Comparison of ENCODE assay signal across 16 mouse cellular contexts in the genomic region with DNA sequence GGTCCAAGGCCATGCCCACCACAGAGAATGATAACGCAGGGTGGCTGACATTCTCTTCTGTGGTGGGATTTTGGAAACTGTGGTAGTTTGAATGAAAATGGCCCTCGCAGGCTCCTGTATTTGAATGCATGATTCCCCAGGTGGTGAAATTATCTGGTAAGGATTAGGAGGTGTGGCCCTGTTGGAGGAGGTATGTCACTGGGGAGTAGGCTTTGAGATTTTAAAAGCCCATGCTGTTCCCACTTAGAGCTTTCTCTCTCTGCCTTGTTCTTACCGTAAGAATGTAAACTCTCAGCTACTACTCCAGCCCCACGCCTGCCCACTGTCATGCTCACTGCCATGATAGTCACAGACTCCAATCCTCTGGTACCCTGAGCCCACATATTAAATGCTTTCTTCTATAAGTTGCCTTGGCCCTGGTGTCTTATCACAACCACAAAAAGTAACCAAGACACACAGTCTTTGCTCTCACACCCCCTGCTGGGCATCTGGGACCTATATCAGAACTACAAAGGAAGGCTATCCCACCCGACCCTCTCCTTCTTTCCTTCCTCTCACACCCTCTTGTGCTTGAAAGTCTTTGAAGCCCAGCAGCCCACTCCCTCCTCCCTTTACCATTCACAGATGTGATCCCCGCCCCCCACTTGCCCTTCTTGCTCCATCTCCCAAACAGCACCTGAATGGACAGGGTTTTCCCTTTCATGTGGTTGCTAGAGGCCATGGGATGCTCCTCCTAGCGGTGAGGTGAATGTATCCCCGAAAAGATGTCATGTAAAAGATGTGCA.
DNase-seq lines count a peak whose midpoint lies in the region; ATAC-seq and TF ChIP-seq lines count a peak whose summit lies in the region.
"Had no signal": no experiment of that assay in that cellular context is flagged by ENCODE, and none has a peak within 500 bp of the region (broad histone marks: within the 10 kb centered on the region; RNA-seq: fewer than 3 reads in every experiment).

No protein-coding gene starts in this region.

- peak; percentile 42 for TF ChIP-seq CTCF in forebrain, postnatal 0 days (IDR thresholded peaks at IDR 0.05; ENCODE audit: low read depth)
- TF ChIP-seq CTCF in liver, postnatal 0 days (IDR thresholded peaks at IDR 0.05; ENCODE audit: low read depth) = peak; percentile 39

- no peak for DNase-seq in forebrain, postnatal 0 days
- DNase-seq in midbrain, embryonic 11.5 days (ENCODE audit: low spot score, missing footprints) = peak; percentile 64
- DNase-seq in ZHBTc4 (ENCODE audit: low read depth, low spot score) = peak; percentile 85
- no peak for DNase-seq in liver, postnatal 0 days
- DNase-seq in spleen, postnatal 4 days (ENCODE audit: low spot score in 2 of 2) = no peak
- DNase-seq: cerebellum, postnatal 36 days; heart, postnatal 36 days; kidney, adult 9 months; lung, postnatal 36 days had no signal

- H3K4me2 ChIP-seq in forebrain, postnatal 0 days (ENCODE audit: low read depth) = no peak overlapping the region
- H3K4me2 ChIP-seq in forebrain, embryonic 16.5 days (ENCODE audit: low read length) = no peak overlapping the region
- no peak overlapping the region for H3K4me2 ChIP-seq in midbrain, embryonic 11.5 days
- H3K4me2 ChIP-seq in midbrain, embryonic 13.5 days (replicated peaks) = no peak overlapping the region
- 0 out of 2 replicates have a peak overlapping the region, but pooled peaks have one; percentile 13 for H3K4me2 ChIP-seq in liver, postnatal 0 days (ENCODE audit: low read depth, low read length)
- H3K4me2 ChIP-seq: heart, embryonic 12.5 days; limb, embryonic 13.5 days; midbrain, embryonic 15.5 days had no signal

- no peak overlapping the region for H3K9ac ChIP-seq in forebrain, postnatal 0 days
- H3K9ac ChIP-seq in forebrain, embryonic 16.5 days (replicated peaks; ENCODE audit: low read depth, low read length) = no peak overlapping the region
- no peak overlapping the region for H3K9ac ChIP-seq in midbrain, embryonic 11.5 days (ENCODE audit: low read length)
- no peak overlapping the region for H3K9ac ChIP-seq in midbrain, embryonic 13.5 days (replicated peaks)
- H3K9ac ChIP-seq in liver, postnatal 0 days (replicated peaks) = no peak overlapping the region
- H3K9ac ChIP-seq: heart, embryonic 12.5 days; limb, embryonic 13.5 days; midbrain, embryonic 15.5 days had no signal

- H3K27me3 ChIP-seq in forebrain, postnatal 0 days (ENCODE audit: insufficient read depth, low read length) = no peaks in the 10 kb centered on the region
- no peaks in the 10 kb centered on the region for H3K27me3 ChIP-seq in forebrain, embryonic 16.5 days (replicated peaks; ENCODE audit: control insufficient read depth, insufficient read depth, low read length)
- H3K27me3 ChIP-seq in midbrain, embryonic 11.5 days (ENCODE audit: control insufficient read depth, insufficient read depth, low read length) = peaks cover 8% of the 10 kb centered on the region
- peaks cover 14% of the 10 kb centered on the region; the same call in 1 of the 2 replicates for H3K27me3 ChIP-seq in midbrain, embryonic 13.5 days
- no peaks in the 10 kb centered on the region for H3K27me3 ChIP-seq in liver, postnatal 0 days (ENCODE audit: insufficient read depth, low read length)
- H3K27me3 ChIP-seq: midbrain, embryonic 15.5 days had no signal

- no peaks in the 10 kb centered on the region for H3K4me1 ChIP-seq in forebrain, postnatal 0 days (ENCODE audit: insufficient read depth)
- H3K4me1 ChIP-seq in forebrain, embryonic 16.5 days (replicated peaks; ENCODE audit: control insufficient read depth, insufficient read depth, low read length) = no peaks in the 10 kb centered on the region
- no peaks in the 10 kb centered on the region for H3K4me1 ChIP-seq in midbrain, embryonic 11.5 days (ENCODE audit: control insufficient read depth, insufficient read depth, low read length)
- H3K4me1 ChIP-seq in midbrain, embryonic 13.5 days (replicated peaks) = peaks cover 15% of the 10 kb centered on the region
- H3K4me1 ChIP-seq in liver, postnatal 0 days (ENCODE audit: insufficient read depth) = peaks cover 12% of the 10 kb centered on the region; the same call in 1 of the 2 replicates
- H3K4me1 ChIP-seq: limb, embryonic 13.5 days had no signal

- no peaks in the 10 kb centered on the region for H3K9me3 ChIP-seq in forebrain, postnatal 0 days (ENCODE audit: low read length)
- H3K9me3 ChIP-seq in forebrain, embryonic 16.5 days (ENCODE audit: control insufficient read depth, low read length) = no peaks in the 10 kb centered on the region
- H3K9me3 ChIP-seq in midbrain, embryonic 11.5 days (ENCODE audit: control insufficient read depth, low read length) = no peaks in the 10 kb centered on the region
- no peaks in the 10 kb centered on the region for H3K9me3 ChIP-seq in midbrain, embryonic 13.5 days
- no peaks in the 10 kb centered on the region for H3K9me3 ChIP-seq in liver, postnatal 0 days (ENCODE audit: low read length)
- H3K9me3 ChIP-seq: G1E; heart, embryonic 12.5 days; limb, embryonic 13.5 days; midbrain, embryonic 15.5 days had no signal

- ATAC-seq in forebrain, postnatal 0 days = no peak
- no peak for ATAC-seq in forebrain, embryonic 16.5 days
- ATAC-seq in midbrain, embryonic 11.5 days (ENCODE audit: low FRiP score) = no peak
- ATAC-seq in midbrain, embryonic 13.5 days = no peak
- no peak for ATAC-seq in liver, postnatal 0 days
- no peak for ATAC-seq in erythroblast, adult 5-6 weeks (replicated peaks; ENCODE audit: low FRiP score, poor library complexity, severe bottlenecking)
- ATAC-seq: midbrain, embryonic 15.5 days had no signal

- H3K36me3 ChIP-seq in forebrain, postnatal 0 days (ENCODE audit: insufficient read depth) = no peaks in the 10 kb centered on the region
- no peaks in the 10 kb centered on the region for H3K36me3 ChIP-seq in forebrain, embryonic 16.5 days (ENCODE audit: control insufficient read depth, insufficient read depth)
- no peaks in the 10 kb centered on the region for H3K36me3 ChIP-seq in midbrain, embryonic 11.5 days (ENCODE audit: control insufficient read depth, insufficient read depth, low read length)
- H3K36me3 ChIP-seq in midbrain, embryonic 13.5 days = no peaks in the 10 kb centered on the region
- no peaks in the 10 kb centered on the region for H3K36me3 ChIP-seq in liver, postnatal 0 days (replicated peaks; ENCODE audit: insufficient read depth, low read length)
- H3K36me3 ChIP-seq: G1E; heart, embryonic 12.5 days; limb, embryonic 13.5 days; midbrain, embryonic 15.5 days had no signal

- no peak for TF ChIP-seq EP300 in liver, postnatal 0 days (IDR thresholded peaks at IDR 0.05; ENCODE audit: low read depth)

- WGBS in forebrain, postnatal 0 days = 39% methylated on average over 8 of the region's 8 CpGs
- 33% methylated on average over 8 of the region's 8 CpGs for WGBS in forebrain, embryonic 16.5 days
- 32% methylated on average over 8 of the region's 8 CpGs for WGBS in midbrain, embryonic 11.5 days
- 25% methylated on average over 8 of the region's 8 CpGs for WGBS in midbrain, embryonic 13.5 days
- 43% methylated on average over 8 of the region's 8 CpGs for WGBS in liver, postnatal 0 days (ENCODE audit: insufficient replicate concordance)

- H3K4me3 ChIP-seq in forebrain, postnatal 0 days (ENCODE audit: low read depth, low read length) = no peak overlapping the region
- H3K4me3 ChIP-seq in forebrain, embryonic 16.5 days (replicated peaks; ENCODE audit: low read length) = no peak overlapping the region
- H3K4me3 ChIP-seq in midbrain, embryonic 11.5 days (ENCODE audit: low read depth, low read length) = no peak overlapping the region
- H3K4me3 ChIP-seq in midbrain, embryonic 13.5 days (replicated peaks) = no peak overlapping the region
- no peak overlapping the region for H3K4me3 ChIP-seq in liver, postnatal 0 days (ENCODE audit: low read depth, low read length)
- H3K4me3 ChIP-seq: heart, embryonic 12.5 days; limb, embryonic 13.5 days; midbrain, embryonic 15.5 days had no signal

- no peak overlapping the region for H3K27ac ChIP-seq in forebrain, postnatal 0 days (ENCODE audit: low read depth, low read length)
- no peak overlapping the region for H3K27ac ChIP-seq in forebrain, embryonic 16.5 days (ENCODE audit: low read length)
- no peak overlapping the region for H3K27ac ChIP-seq in midbrain, embryonic 11.5 days (ENCODE audit: low read depth, low read length)
- H3K27ac ChIP-seq in midbrain, embryonic 13.5 days = no peak overlapping the region
- H3K27ac ChIP-seq in liver, postnatal 0 days (ENCODE audit: low read depth) = no peak overlapping the region
- H3K27ac ChIP-seq: limb, embryonic 13.5 days; midbrain, embryonic 15.5 days had no signal

Comparison
In these comparisons a context has a peak if more than half of its experiments do, and no peak if none do; other contexts are left out.
1. DNase-seq: peak in midbrain, embryonic 11.5 days (single experiment) and ZHBTc4 (single experiment); none in forebrain, postnatal 0 days (single experiment), liver, postnatal 0 days (single experiment) and spleen, postnatal 4 days (0 of 2).